Mouse (Mus musculus): ENCODE measurements at regions not wholly inside any gene's neighbourhood (a gene's known extent, or its start where the extent isn't known, plus 50 kb on each side); places are given as distances from the start of the nearest gene placed in this dataset.
A peak's percentile ranks its signal among the peaks of the same experiment; 100 is the strongest.

DNA sequence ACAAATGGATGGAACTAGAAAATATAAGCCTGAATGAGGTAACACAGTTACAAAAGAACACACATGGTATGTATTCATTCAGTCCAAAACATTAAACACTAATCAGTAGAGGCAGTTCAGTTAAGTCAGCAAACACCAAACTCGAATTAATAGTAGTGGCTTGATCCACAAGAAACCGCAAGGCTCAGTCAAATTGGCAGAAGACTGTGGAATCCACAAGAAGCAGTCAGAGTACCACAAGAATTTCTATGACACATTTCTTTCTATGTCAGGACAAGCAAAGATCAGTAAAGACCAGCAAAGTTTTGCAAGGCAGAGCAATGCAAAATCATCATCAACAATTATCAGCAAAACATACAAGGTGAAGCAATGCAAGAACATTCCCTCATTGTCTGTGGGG, 1373.9 kb upstream of the Zeb2 start:
- DNase-seq (ENCODE audit: low spot score in 2 of 2) = no peak

DNA sequence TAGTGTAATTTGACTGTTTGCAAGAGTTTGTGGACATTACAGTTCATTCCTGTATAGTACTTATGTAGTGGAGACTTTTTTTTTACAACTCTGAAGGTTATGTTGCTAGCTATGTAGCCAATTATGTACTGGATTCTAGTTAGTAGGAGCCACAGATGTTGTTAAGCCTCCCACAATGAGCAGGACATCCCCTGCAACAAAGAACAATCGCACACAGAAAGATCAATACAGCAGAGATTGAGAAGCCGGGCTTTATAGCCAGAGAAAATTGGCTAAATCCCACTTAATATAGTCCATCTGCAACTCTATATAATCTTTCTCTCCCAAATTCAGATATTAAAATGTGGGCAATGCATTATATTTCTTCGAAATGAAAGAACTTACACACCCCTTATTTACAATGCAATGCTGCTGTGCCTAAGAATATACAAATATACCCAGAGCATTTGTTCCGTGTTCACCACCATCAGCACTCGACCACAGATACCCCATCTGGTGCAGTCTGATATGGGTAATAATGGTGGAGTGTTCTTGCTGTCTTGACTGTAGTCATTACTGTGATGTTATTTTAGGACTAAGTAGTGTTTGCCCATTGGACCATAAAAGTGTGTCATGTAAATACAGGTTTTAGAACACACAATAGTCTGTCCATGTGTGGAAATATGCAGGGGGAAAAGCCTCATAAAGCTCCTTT, 1351.9 kb upstream of the Zeb2 start:
- no peak for DNase-seq (ENCODE audit: low spot score in 2 of 2)

DNA sequence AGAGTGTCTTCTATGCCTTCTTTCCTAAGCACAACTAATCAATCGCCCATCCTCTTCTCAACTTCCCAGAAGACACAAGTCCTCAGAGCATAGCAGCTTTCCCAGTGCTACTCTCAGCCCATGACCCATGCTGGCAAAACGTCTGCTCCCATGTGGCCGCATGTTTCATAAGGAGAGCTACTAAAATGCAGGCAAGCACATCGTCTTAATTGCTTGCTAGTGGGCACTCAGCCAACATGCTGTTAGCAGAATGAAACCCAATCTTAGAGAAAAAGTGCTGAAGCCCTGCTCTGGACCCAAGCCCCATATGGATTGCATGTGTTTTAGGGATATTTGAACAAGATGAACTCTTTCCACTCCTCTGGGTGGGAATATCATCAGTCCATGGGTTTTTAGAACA, 1348.2 kb upstream of the Zeb2 start:
- DNase-seq (ENCODE audit: low spot score in 2 of 2) = no peak

DNA sequence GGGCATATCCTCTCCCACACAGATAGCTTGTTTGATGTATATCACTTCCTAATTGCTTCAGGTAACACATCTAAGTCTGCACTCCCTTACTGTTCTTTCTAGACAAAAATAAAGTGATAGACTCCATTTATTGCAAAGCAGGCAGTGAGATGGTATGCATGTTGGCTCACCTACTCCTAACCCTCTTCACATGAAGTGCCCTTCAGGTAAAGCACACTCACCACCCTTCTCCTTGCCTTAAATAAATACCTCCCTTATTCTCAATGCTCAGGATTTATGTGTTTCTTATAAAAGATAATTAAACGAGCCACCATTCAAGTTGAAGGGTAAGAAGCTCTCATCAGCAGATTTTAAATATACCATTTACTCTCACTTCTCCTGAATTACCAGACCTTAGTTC, 1347.7 kb upstream of the Zeb2 start:
- DNase-seq (ENCODE audit: low spot score in 2 of 2) = no peak

DNA sequence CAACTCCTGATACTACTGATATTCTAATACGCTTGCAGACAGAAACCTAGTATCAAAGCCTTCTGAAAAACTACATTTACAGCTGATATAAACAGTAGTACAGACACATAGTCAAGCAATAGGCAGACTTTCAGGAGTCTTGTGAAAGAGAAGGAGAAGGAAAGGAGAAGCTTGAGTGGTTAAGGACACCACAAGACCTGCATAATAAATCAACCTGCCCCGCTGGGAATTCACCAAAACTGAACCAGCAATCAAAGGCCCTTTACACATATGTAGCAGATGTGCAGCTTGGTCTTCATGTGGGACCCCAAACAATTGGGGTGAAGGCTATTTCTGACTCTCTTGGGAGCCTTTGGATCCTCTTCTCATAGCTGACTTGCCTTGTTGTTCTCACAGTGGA, 1345.5 kb upstream of the Zeb2 start:
- no peak for DNase-seq (ENCODE audit: low spot score in 2 of 2)

DNA sequence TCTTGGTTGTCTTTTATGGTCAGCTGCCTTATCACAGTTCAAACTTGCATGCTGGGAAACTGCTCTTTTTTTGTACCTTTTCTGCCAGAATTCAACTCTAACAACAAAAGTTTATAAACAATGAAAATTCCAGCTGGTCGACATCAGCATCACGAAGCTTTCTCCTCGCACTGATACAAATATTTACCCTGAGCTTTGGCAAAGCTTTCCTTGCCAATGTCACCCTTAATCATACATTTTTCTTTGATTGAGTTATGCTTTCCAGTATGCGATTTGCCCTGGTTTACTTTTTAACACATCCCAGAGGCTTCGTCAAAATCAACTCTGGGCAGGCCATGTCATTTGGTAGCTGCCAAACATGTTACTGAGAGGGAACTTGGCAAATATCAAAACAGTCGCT, 1333.5 kb upstream of the Zeb2 start:
- no peak for DNase-seq (ENCODE audit: low spot score in 2 of 2)

DNA sequence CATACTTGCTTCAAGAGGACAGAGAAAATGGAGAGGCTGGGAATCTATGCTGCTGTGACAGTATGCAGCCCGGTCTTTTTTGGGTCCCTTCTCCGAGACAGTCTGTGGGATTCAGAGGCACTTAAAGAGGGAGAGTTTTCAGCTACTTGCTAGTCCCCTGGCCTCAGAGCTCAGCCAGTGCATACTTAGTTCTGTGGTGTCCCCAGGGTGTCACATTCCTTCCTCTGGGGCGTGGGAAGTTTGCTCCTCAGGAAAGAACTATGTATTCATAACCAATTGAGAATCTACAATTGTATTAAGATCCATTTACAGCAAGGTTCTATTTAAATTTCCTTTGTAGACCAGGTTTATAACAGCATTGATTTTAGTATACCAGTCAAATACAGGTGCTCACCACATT, 1328.1 kb upstream of the Zeb2 start:
- DNase-seq (ENCODE audit: low spot score in 2 of 2) = no peak

DNA sequence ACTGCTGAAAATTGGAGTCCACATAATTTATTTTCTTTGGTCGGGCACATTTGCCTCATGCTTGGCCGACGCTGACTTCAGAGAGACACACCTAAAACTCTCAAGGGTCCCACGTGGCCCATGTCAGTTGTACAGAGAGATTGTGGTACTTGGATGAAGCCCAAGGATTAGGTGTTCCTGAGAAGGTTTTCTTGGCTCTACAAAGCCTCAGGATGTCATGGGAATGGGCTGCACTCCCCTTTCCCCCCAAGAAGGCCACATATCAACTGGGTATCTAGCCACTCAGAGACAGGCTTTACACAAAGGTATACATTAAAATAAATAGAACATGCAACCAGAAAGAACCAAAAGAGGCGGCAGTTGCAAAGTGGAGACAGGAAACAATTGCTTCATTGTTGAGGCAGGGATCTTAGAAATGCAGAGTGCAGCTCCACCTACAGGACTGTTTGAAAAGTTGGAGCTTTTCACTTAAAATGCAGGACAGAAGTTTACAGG, 1326.5 kb upstream of the Zeb2 start:
- DNase-seq (ENCODE audit: low spot score in 2 of 2) = peak; percentile 45 to 76

DNA sequence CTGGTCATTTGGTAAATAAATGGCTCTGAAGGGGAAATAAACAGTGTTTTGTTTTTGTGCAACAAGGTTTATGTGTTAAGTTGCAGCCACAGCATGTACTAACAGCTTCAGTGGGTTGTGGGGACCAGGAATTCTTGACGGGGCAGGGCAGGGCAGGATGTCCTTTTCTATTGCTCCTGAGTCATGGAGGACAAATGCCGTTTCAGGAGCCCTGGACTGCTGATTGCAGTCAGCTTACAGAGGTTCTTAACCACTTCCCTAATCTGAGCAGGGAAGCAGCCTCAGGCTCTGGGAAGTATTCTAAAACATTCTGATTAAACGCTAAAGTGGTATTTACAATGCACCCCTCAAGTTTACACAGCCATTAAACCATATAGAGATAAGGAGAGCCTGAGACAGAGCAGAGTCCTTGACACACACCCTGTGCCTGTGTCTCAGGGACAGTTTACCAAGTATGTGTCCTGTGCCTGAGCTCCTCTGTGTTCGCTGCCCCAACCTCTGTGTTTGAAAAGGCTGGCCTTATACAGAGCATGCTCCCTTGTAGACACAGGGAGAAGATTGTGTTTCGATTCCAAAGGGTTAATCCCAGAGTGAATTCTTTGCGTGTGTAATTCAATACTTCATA, 1326.0 kb upstream of the Zeb2 start:
- DNase-seq (ENCODE audit: low spot score in 2 of 2) = no peak

DNA sequence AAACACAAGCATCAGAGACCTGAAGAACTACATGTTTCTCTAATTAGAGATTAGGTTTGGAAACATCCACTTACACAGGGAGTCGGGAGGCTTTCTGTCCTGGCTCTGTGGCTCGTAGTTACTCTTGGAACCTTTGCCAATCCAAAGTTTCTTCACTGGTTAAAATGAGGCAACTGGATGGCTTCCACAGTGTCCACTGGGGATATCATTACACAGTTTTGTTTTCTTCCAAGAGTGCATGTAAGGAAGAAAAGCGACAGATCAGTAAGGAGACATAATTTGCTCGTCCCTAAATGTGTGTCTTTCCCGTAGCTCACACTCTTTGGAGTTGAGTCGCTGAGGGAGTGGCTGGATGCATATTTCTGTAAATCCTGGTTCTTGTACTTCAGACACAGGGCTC, 1325.4 kb upstream of the Zeb2 start:
- DNase-seq (ENCODE audit: low spot score in 2 of 2) = no peak

DNA sequence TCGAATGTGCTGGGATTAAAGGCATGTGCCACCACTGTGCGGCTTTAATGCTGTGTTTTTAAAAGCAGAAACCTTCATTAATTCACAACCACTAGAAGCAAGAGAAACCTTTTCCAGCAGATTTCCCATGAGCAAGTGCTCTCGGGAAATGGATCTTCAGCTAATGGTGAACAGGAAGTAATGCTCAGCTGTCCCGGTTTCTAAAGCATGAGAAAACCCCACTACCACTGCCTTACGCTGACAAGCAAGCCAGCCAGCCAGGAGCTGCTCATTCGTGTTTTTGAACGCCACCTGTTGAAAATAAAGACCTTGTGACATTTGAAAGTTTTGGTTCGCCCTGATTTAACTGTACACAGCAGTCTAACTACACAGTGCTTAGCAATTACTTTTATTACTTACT, 1324.7 kb upstream of the Zeb2 start:
- DNase-seq (ENCODE audit: low spot score in 2 of 2) = no peak

DNA sequence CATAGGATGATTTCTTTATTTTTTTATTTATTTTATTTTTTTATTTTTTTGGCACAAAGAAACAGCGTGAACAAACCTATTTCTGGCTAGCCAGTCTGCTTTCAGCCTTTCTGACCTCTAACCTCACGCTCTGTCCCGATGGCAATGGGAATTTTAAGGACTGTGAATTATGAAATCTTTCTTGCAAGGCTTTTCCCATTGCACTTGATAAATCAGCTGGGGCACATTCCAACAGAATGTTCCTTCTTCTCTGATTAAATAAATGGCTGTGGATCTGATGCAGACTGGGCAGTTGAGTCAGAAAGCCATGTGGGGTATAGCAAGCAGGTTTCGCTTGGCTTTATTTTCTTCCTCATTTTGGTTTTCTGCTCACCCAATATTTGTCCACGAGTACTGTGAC, 1324.2 kb upstream of the Zeb2 start:
- no peak for DNase-seq (ENCODE audit: low spot score in 2 of 2)

DNA sequence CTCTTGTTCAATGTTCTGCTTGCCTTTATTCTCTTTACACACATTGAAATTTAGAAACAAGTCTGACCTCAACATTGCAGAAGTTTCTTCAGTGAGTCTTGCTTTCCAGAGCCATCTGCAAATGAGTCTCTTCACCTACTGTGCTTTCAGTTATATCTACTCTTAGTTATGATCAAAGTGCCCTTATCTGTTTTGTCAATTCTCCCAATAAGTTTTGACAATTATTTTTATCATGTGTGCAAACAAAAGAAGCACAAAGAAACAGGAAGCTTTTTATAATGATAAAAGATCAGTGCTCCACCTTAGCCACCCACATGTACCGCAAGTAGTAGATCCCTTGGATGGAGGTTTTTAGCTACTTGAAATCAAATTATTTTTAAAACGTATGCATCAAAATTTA, 1322.8 kb upstream of the Zeb2 start:
- no peak for DNase-seq (ENCODE audit: low spot score in 2 of 2)

DNA sequence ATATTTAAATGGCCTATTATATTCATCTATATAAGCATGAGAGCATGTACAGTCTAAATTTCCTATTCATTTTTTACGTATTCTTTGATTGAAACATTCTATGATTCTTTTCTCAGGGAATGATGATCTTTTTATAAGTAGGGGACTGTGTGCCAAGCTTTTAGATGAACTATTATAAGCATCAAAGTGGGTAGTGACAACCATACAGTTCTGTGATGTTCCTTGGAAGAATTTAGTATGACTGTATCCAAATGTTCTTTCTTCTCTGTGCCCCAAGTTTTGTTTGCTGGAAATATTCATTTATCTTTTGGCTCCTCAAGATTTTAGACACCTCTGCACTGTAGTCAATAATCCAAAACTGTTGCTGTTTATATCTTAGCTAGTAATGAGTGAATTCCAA, 1301.1 kb upstream of the Zeb2 start:
- DNase-seq (ENCODE audit: low spot score in 2 of 2) = no peak

DNA sequence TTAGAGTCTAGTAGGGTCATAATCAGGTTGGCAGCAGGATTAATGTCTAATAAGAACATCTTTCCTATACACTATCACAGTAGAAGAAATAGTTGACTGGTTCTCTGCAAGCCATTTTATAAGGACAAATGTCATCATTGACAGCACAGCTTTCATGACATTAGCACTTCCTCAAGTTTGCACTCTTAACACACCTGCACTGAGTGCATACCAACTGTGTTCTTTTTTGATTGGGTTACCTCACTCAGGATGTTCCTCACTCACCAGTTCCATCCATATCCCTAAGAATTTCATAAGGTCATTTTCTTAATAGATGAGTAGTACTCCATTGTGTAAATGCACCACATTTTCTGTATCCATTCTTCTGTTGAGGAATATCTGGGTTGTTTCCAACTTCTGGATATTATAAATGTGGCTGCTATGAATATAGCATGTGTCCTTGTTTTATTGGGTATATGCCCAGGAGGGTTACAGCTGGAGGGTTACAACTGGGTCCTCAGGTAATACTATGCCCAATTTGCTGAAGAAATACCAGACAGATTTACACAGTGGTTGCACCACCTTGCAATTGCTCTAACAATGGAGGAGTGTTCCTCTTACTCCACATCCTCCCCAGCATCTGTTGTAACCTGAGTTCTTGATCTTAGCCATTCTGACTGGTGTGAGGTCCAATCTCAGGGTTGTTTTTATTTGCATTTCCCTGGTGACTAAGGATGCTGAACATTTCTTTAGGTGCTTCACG, 1285.3 kb upstream of the Zeb2 start:
- no peak for DNase-seq (ENCODE audit: low spot score in 2 of 2)

DNA sequence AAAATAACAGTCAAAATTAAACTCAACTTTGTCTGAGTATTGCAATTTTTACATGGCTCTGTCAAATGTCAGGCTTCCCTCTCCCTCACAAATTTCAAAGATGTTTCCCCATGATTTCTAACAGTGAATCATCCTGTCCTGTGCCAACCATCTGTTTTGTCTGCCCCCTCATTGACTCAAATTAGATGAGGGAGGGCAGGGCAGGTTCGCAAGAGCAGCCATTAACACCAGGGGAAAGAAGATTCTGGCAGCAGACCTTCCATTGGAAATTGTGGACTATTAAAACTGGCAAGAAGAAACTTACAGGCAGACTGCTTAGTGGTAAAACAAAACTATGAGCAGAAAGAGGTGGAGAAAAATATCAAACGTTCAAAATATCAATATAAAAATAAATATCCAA, 1277.0 kb upstream of the Zeb2 start:
- peak in 1 of 2 experiments; percentile 85 for DNase-seq (ENCODE audit: low spot score in 2 of 2)

DNA sequence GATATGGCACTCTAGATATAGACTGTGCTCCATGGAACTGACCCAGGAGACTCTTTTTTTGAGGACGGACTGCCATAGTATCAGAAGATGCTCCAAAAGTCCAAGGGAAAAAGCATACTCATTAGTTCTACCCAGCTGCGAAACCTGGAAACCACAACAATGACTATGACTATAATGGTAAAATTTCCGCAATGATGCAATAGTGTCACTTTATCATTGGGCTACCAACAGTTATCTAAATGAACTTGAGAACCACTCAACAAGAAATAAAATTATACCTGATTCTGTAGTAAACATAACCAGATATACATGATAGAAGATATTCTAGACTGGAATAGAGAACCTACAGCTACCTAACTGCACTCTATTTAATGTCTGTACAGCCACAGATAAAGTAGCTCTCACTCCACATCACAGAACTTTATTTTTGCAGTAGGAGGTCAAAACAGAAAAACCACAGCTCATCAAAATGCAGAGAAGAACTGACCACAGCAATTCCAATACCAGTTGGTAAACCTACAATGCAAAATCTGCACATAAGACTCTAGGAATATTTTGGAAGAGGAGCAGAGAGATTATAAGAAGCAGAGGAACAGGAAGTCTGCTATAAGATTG, 1255.8 kb upstream of the Zeb2 start:
- DNase-seq (ENCODE audit: low spot score in 2 of 2) = no peak

DNA sequence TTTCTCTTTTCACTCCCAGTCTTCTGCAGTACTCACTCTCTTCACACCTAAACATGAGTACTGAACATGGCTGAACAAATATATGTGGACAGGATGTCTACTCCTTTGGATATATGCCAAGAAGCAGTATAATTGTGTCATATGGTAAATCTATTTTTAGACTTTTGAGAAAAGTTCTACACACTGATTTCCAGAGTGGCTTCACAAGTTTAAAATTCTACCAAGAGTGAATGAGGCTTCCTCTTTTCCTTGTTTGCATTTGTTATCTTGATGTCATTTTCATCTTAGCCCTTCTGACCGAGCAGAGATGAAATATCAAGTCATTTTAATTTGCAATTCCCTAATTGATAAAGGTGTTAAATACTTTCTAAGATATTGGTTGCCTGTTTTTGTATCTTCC, 1254.6 kb upstream of the Zeb2 start:
- DNase-seq (ENCODE audit: low spot score in 2 of 2) = no peak

DNA sequence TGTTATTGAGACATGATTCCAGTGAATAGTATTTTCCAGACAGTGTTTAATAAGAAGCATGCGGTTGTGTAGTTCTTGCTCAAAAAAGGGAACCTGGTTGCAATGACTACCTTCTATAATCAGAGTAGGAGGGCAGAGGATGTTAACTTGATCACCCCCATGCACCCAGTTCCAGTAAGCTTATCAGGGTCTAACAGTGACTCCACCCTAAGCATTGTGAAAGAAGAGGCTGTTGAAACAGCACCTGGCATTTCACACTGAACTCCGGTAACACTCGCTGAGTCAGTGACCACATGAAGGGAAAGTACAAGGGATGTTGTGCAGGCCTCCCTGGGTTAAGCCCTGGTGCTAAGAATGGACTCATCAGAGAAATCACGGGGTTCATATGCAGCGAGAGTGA, 1253.8 kb upstream of the Zeb2 start:
- no peak for DNase-seq (ENCODE audit: low spot score in 2 of 2)

DNA sequence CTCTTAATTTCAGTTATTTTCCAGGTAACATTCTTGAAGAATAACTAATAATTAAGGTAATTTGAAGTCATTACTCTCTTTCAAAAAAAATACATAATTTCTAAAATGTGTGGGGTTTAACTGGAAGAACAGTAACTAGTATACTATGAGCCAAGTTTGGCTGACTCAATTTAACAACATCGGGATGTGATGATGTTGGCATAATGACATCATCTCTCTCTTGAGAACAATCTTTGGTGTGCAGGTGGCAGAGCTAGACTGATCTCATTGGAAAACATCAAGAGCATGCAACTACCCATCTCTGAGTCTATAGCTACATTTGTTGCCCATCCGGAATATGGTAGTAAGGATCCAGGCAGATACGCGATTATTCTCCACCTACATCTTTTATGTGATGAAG, 1251.7 kb upstream of the Zeb2 start:
- DNase-seq (ENCODE audit: low spot score in 2 of 2) = no peak

DNA sequence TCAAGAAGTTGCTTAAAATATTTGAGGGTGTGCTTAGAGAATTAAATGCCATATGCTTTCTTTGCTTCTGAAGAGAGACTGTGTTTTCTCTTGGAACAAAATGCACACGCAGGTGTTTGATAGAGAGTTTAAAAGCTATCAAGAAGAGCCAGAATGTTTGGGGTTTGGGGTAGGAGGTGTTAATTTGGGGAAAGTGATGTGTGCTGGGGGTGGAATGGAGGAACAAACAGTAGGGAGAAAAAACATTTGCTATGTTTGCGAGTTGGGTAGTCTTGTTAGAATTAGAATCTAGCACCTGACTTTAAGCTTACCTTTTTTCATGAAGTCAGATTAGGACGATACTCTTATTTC, 1248.9 kb upstream of the Zeb2 start:
- peak in 1 of 2 experiments; percentile 36 for DNase-seq (ENCODE audit: low spot score in 2 of 2)

DNA sequence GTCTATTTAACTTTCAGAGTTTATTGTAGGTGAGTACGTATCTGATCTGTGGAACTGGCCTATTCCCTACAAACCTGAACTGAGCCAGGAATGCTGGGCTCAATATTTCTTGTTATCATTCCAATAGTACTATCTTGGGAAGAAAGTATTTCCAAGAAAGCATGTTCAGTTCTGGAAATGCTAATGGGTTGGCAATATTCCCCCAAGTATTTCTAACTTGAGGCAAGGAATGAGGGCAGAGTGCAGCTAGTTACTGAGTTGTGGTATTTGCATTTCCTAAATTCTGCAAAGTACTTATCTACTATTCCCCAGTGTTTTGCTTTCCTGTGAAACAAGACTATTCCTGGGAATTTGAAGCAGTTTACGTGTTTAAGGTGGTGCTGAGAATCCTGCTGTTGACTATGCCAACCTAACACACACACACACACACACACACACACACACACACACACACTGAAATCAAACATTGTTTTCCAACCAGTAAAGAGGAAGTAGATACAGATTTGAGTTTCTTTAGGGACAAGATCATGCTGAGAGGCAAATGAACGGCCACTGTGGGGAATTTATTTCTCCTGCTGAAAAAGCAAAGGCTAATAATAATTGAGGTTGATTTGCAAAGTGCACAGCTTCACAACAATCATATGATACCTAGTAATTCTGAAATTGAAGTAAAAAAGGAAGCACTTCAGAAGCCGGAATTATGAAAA, 1248.4 kb upstream of the Zeb2 start:
- no peak for DNase-seq (ENCODE audit: low spot score in 2 of 2)

Measured in layer of hippocampus, postnatal 14 days (tissue).